Mouse (Mus musculus) limb, embryonic 10.5 days (tissue): ENCODE results near the gene Ube2c. TPM values are rescaled to one million over a fixed set of nuclear protein-coding genes. Genes with fewer than 3 reads are reported as not detected.

Source experiments
- DNase-seq: peaks from one replicate; pipeline ENCODE4 v3.0.0-alpha.2; 2017; ENCODE audit warnings: low spot score
- H3K27ac ChIP-seq: fragments of 300-500 bp; sonication (generic); 2 replicates; pipeline ENCODE4 v1.5.1; 2016; ENCODE audit warnings: mild to moderate bottlenecking
- H3K27me3 ChIP-seq: fragments of 300-500 bp; sonication (generic); 2 replicates; pipeline ENCODE4 v1.6.1; 2016; ENCODE audit warnings: low read depth, mild to moderate bottlenecking; ENCODE audit not compliant: poor library complexity, severe bottlenecking
- H3K36me3 ChIP-seq: fragments of 300-500 bp; sonication (generic); 2 replicates; pipeline ENCODE4 v1.6.1; 2016; ENCODE audit warnings: mild to moderate bottlenecking, moderate library complexity
- H3K4me1 ChIP-seq: fragments of 300-500 bp; sonication (generic); 2 replicates; pipeline ENCODE4 v1.6.1; 2016
- H3K4me3 ChIP-seq: fragments of 300-500 bp; sonication (generic); 2 replicates; pipeline ENCODE4 v1.5.1; 2016; ENCODE audit warnings: mild to moderate bottlenecking, moderate library complexity
- H3K9me3 ChIP-seq: fragments of 300-500 bp; sonication (generic); replicated peaks from 2 replicates; pipeline ENCODE4 v1.6.1; 2016; ENCODE audit warnings: mild to moderate bottlenecking
- WGBS: fragments of 180-500 bp; shearing (Covaris S2); methylation state at CpG from one replicate; pipeline ENCODE4 v1.1.7; 2016; 5-methylcytosine and 5-hydroxymethylcytosine counted together
- polyA plus RNA-seq: library from polyadenylated mRNA; unstranded; fragments of >200 nt; fragmentation: Nextera tagmentation; extraction: Ambion mirVana; gene quantifications from 2 replicates; pipeline ENCODE4 v1.2.1, GENCODE M21; 2016

The Ube2c gene
- polyA plus RNA-seq, 1 experiment from 2014 or later: 617 TPM

DNA sequence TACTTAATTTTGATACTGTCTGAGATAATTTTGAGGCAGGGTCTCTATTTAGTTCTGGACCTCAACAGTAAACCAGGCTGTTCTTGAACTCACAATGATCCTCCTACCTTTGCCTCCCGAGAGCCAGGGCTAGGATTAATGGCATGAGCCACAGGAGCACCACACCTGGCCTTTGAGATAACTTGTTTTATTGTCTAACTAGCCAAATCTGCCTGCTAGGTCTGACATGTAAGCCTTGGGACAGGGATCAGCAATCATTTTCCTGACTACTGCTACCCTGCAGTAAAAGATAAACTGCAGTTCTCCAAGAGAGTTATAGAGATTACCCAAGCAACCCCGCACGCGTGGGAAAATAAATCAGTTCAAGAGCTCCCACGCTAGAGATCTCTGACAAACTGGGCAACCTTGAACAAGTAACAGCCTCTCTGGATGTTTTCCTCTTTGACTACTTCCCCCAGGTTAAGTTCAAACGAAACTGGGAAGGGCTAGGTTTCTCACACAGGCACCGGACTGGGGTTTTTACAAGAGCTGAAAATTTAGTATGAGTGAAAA lies 15.2 kb downstream of the Ube2c start:
- H3K4me1 ChIP-seq: peaks cover 20% of the 10 kb centered on the region
- H3K4me3 ChIP-seq: peak overlapping the region; percentile 73
- H3K27me3 ChIP-seq: no peaks in the 10 kb centered on the region
- H3K36me3 ChIP-seq: peaks cover 12% of the 10 kb centered on the region
- peak overlapping the region; percentile 83 for H3K27ac ChIP-seq
- no peak for DNase-seq
- WGBS: 17% methylated on average over 7 of the region's 7 CpGs
- H3K9me3 ChIP-seq: no peaks in the 10 kb centered on the region

DNA sequence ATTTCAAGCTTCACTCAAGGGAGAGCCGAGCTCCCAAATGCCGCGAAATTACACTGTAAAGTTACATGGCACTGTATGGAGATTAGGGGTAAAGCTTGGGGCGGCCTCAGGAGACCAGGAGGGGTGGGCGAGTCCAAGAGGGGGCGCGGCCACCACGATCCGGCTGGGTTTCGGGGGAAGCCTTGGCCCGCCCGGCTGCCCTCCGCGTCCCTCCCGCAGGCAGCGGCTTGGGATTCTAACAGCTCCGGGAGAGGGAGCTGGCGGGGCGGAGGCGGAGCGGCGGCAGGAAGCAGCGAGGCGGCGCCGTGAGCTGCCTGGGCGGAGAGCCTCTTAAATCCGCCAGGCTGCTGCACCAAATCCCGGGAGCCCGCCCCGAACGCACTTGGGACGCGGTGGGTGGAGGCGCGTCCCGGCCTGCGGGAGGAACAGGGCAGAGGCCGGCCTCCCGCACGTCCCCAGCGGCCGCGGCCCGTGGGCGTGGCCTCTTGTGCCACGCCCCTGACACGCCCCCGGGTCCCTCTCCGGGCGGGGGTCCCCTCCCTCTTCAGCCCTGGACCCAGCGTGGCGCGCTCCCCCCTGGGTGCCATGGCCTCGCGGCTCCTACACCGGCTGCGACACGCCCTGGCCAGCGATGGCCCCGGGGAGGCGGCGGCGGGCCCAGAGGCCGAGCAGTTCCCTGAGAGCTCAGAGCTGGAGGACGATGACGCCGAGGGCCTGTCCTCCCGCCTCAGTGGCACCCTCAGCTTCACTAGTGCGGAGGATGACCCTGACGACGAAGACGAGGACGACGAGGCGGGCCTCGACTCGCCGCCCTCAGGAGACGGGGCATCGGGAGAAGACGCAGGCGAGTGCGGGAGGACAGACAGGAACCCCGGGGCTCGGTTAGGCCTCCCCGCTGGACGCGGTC lies 16.0 kb downstream of the Ube2c start, which contains the start of gene Snx21:
TSS of gene Snx21 (plus strand) at position 343 of the 907 bp plus-strand sequence.
- Histone ChIP-seq H3K9me3 (no peaks in the 10 kb centered on the region), H3K4me3 (peak within 1 kb of the TSS; percentile 73), H3K36me3 (peaks cover 20% of the 10 kb centered on the region), H3K27ac (peak within 1 kb of the TSS; percentile 83), H3K27me3 (no peaks in the 10 kb centered on the region), H3K4me1 (peaks cover 20% of the 10 kb centered on the region)
- DNase-seq: peak; percentile 92
- under 1% methylated on average over 85 of the region's 89 CpGs for WGBS

DNA sequence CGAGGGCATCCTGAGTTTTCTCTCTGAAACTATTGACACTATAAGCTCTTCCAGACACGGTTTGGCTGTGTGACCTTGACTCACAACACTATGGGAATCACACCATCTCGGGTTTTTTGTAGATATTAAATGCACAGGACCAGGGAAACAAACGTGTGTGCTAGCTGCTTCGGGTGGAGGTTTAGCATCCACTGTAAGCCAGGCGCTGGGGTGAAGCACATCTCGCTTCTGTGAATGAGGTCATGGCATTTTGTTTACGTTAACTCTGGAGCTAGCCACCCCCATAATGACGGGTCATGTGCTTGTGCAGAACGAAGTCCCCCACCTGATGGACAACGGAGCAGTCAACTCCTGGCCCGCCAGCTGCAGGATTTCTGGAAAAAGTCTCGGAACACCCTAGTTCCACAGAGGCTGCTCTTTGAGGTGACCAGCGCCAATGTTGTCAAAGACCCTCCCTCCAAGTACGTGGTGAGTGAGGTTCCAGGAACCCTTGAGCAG lies 16.7 kb downstream of the Ube2c start:
- Histone ChIP-seq H3K27ac (peak overlapping the region; percentile 83), H3K36me3 (peaks cover 27% of the 10 kb centered on the region), H3K9me3 (no peaks in the 10 kb centered on the region), H3K27me3 (no peaks in the 10 kb centered on the region), H3K4me3 (peak overlapping the region; percentile 73), H3K4me1 (peaks cover 20% of the 10 kb centered on the region)
- no peak for DNase-seq
- 10% methylated on average over 15 of the region's 15 CpGs for WGBS

DNA sequence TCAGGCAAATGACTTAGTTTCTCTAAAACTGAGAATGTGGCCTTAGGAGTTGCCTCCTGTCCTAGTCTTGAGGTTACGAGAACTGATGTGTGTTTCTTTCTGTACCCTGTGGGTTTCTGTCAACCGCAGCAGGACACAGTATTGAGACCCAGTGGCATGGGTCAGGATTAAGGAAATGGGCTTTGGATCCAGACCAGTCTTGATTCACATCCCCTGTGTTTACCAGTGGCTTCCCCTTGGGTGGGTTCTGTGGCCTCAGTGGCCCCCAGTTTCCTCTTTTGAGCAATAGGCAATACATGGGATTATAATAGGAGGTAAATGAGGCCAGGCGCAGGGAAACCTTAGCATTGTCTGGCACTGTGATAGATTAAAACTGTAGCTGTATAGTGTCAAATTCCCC lies 17.3 kb downstream of the Ube2c start:
- peaks cover 20% of the 10 kb centered on the region for H3K4me1 ChIP-seq
- no peaks in the 10 kb centered on the region for H3K9me3 ChIP-seq
- DNase-seq: no peak
- H3K27me3 ChIP-seq: no peaks in the 10 kb centered on the region
- H3K36me3 ChIP-seq: peaks cover 33% of the 10 kb centered on the region
- H3K27ac ChIP-seq: no peak overlapping the region
- 91% methylated on average over 3 of the region's 3 CpGs for WGBS
- no peak overlapping the region for H3K4me3 ChIP-seq

DNA sequence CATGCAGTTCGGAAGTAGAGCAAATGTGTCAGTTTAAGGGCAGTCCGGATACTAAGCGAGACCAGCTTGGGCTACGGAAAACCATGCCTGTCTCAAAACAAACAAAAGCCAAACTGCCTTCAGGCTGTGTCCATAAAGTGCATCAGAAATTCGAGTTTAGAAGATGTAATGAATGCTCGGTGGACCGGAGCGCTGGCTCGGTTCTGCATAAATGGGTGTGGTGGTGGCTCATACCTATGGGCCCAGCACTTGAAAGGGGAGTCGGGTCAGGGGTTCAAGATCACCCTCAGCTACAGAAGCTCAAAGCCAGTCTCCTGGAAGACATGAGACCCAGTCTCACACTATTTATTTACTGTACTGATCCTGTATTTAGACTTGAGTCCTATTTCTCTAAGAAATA lies 18.1 kb downstream of the Ube2c start:
- no peak for DNase-seq
- no peaks in the 10 kb centered on the region for H3K27me3 ChIP-seq
- peaks cover 41% of the 10 kb centered on the region for H3K36me3 ChIP-seq
- no peak overlapping the region for H3K27ac ChIP-seq
- H3K4me1 ChIP-seq: peaks cover 20% of the 10 kb centered on the region
- no peak overlapping the region for H3K4me3 ChIP-seq
- 89% methylated on average over 10 of the region's 10 CpGs for WGBS
- no peaks in the 10 kb centered on the region for H3K9me3 ChIP-seq

DNA sequence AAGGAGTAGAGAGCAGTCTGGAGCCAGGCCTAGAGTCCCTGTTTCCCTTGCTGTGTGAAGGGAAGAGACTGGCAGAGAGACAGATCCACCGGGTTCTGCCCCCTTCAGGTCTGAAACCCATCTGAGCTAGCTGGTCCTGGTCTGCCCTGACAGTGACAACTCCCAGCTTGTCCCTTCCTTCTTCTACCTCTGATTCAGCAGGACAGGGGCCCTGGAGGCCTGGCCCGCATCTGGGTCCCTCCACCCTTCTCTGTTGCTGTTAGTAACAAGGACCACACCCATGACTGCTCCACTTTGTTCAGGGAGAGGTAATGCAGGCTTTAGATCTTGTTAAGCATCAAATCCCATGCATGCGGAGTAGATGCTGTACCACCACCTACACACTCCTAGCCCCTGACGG lies 18.7 kb downstream of the Ube2c start:
- DNase-seq: no peak
- no peak overlapping the region for H3K27ac ChIP-seq
- no peak overlapping the region for H3K4me3 ChIP-seq
- no peaks in the 10 kb centered on the region for H3K27me3 ChIP-seq
- H3K4me1 ChIP-seq: peaks cover 20% of the 10 kb centered on the region
- H3K36me3 ChIP-seq: peaks cover 47% of the 10 kb centered on the region
- WGBS: 73% methylated on average over 4 of the region's 4 CpGs
- H3K9me3 ChIP-seq: no peaks in the 10 kb centered on the region

DNA sequence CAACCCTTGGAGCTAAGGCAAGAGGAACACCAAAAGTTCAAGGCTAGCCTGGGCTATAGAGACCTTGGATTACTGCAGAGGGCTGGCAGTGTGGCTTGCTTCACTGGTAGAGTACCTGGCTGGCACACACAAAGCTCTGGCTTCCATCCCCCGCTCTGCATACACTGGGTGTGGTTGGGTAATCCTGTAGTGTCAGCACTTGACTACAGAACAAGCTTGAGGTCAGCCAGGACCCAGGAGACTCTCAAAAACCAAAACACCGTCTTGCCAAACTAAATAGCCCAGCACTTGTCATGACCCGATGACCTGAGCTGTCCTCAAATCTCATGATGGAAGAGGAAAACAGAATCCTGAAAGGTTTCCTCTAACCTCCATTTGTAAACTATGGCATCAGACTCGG lies 20.8 kb downstream of the Ube2c start:
- DNase-seq: no peak
- Histone ChIP-seq H3K27me3 (no peaks in the 10 kb centered on the region), H3K4me1 (peaks cover 13% of the 10 kb centered on the region), H3K4me3 (no peak overlapping the region), H3K36me3 (peaks cover 62% of the 10 kb centered on the region), H3K27ac (no peak overlapping the region), H3K9me3 (no peaks in the 10 kb centered on the region)
- WGBS: 84% methylated on average over 4 of the region's 4 CpGs

DNA sequence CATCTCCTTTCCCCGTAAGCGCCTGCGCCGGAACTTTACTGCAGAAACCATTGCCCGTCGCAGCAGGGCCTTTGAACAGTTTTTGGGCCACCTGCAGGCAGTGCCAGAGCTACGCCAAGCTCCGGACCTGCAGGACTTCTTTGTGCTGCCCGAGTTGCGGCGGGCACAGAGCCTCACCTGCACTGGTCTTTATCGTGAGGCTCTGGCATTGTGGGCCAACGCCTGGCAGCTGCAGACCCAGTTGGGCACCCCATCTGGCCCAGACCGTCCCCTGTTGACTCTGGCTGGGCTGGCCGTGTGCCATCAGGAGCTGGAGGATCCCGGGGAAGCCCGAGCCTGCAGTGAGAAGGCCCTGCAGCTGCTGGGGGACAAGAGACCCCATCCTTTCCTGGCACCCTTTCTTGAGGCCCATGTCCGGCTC lies 22.2 kb downstream of the Ube2c start:
- no peak overlapping the region for H3K27ac ChIP-seq
- WGBS: 93% methylated on average over 18 of the region's 18 CpGs
- no peak for DNase-seq
- H3K36me3 ChIP-seq: peaks cover 76% of the 10 kb centered on the region
- H3K27me3 ChIP-seq: no peaks in the 10 kb centered on the region
- no peaks in the 10 kb centered on the region for H3K9me3 ChIP-seq
- peaks cover 2% of the 10 kb centered on the region; the same call in 1 of the 2 replicates for H3K4me1 ChIP-seq
- H3K4me3 ChIP-seq: no peak overlapping the region

DNA sequence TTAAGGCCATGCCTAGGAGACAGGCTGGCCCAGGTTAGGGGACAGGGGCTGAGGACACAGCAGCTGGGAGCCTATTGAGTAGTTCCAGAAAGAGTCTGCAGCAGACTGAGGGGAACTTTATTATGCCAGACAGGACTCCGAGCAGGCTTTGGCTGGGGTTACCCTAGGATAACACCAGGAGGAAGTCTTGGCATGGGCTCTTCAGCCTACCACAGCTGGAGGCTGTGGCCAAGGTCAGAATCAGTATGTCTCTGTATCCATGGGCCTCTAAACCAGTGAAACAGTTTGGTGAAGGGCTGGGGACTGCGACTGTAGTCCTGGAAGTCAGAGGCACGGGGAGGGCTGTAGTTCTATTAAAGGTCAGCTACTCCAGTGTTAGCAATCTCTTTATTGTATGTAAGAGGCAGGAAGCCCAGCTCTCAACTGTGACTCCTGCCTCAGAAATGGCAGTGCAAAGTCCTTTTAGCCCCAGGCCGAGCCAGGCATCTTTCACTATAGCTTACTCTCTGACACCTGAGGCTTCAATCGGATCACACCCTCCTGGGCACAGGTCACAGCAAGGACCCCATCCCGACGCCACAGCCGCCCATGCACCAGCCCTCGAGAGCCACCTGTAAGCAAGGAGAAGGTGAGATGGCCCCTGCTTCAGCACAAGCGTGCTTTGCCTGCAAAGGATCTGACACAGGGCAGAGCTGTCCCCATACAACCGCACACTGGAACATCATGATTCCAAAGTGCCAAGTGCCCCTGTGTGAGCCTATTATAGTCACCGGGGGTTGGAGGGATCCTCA lies 22.9 kb downstream of the Ube2c start:
- Histone ChIP-seq H3K36me3 (peaks cover 82% of the 10 kb centered on the region), H3K4me1 (peaks cover 2% of the 10 kb centered on the region; the same call in 1 of the 2 replicates), H3K9me3 (no peaks in the 10 kb centered on the region), H3K4me3 (no peak overlapping the region), H3K27ac (no peak overlapping the region), H3K27me3 (no peaks in the 10 kb centered on the region)
- no peak for DNase-seq
- 92% methylated on average over 12 of the region's 12 CpGs for WGBS

DNA sequence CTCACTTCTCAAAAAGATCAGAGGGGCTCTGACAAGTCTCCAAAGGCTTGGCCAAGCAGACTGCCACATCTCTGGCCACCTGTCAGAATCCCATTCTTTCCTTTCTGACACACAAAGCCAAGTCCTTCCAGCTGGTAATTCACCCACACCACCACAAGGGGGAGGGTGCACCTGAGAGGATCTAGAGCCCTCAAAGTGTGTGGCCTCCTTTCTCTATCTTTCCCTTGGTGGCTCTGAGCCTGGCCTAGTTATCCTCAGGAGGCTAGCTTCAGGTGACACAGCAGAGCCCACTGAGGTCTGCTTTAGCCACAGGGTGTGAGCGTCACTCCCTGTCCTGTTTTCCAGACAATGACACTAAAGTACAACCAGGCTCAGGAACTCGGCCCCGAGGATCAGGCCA lies 23.5 kb downstream of the Ube2c start:
- H3K9me3 ChIP-seq: no peaks in the 10 kb centered on the region
- H3K27ac ChIP-seq: no peak overlapping the region
- peaks cover 2% of the 10 kb centered on the region; the same call in 1 of the 2 replicates for H3K4me1 ChIP-seq
- peak; percentile 57 for DNase-seq
- 90% methylated on average over 3 of the region's 3 CpGs for WGBS
- peaks cover 88% of the 10 kb centered on the region for H3K36me3 ChIP-seq
- no peak overlapping the region for H3K4me3 ChIP-seq
- no peaks in the 10 kb centered on the region for H3K27me3 ChIP-seq

DNA sequence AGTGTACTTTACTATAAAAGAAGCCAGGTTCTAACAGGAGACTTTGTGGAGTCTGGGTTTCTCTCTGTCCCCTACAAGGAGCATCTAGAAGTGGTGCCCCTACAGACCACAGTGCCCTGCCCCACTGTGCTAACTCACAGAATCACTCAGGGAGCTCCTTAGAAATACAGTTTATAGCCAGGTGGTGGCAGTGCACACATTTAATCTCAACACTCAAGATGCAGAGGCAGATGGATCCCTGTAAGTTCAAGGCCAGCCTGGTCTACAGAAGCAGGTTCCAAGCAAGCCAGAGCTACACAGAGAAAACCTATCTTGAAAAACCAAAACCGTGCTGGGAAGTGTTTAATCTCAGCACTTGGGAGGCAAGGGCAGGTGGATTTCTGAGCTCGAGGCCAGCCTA lies 24.1 kb downstream of the Ube2c start:
- Histone ChIP-seq H3K36me3 (peaks cover 89% of the 10 kb centered on the region), H3K27ac (no peak overlapping the region), H3K4me3 (no peak overlapping the region), H3K4me1 (peaks cover under 1% of the 10 kb centered on the region; the same call in 1 of the 2 replicates), H3K27me3 (no peaks in the 10 kb centered on the region), H3K9me3 (no peaks in the 10 kb centered on the region)
- 94% methylated on average over 2 of the region's 2 CpGs for WGBS
- no peak for DNase-seq

DNA sequence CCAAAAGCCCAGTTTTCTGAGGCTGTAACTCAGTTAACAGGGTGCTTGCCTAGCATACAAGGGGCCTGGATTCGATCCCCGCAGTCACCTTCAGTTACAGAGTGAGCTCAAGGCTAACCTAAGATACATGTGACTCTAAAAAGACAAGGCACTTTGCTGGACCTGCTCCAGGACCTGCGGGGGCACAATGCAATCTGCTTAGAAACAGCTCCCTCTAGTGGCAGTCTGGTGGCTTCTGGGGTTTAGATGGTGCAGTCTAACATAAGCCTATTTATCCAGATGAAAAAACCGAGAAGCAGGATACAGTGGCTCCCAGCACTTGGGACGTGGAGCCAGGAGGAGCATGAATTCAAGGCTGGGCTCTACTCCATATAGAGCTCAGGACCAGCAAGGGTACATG lies 24.6 kb downstream of the Ube2c start:
- Histone ChIP-seq H3K9me3 (no peaks in the 10 kb centered on the region), H3K27ac (no peak overlapping the region), H3K36me3 (peaks cover 90% of the 10 kb centered on the region), H3K4me3 (no peak overlapping the region), H3K4me1 (no peaks in the 10 kb centered on the region), H3K27me3 (no peaks in the 10 kb centered on the region)
- 44% methylated on average over 5 of the region's 5 CpGs for WGBS
- peak; percentile 73 for DNase-seq
